Mouse (Mus musculus) stomach, postnatal 0 days (tissue): ENCODE measurements around the gene Gstm6.

Source experiments
- CTCF ChIP-seq: IDR thresholded peaks from 2 replicates; pipeline ENCODE4 v1.5.1; 2016; ENCODE audit warnings: antibody characterized with exemption, low read depth, mild to moderate bottlenecking, moderate library complexity
- EP300 ChIP-seq: optimal IDR thresholded peaks from 2 replicates; pipeline ENCODE3; 2016; ENCODE audit warnings: antibody characterized with exemption

DNA sequence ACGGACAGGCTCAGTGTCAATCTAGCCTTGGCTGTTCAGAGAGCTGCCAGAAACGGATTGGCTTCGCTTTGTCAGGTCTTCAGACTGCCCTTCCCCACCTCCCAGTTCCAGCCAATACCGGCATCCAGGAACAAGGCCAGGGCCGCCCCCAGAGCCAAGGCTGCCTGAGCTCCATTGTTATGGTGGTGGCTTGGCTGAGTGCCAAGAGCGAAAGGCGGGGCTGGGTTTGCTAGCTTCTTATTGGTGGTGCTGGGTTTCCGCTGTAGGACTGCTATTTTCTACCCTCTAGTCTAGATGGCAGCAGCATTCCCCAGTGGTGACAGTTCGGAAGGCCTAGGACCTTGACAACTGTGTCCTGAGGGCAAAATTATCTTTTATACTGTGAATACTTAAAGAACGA lies 11.9 kb downstream of the Gstm6 start, which contains the start of gene Gstm7:
- TF ChIP-seq CTCF (peak; percentile 56), EP300 (no peak)
